Mouse (Mus musculus) B cell, adult 2 months (primary cell): Measurements from ENCODE around the gene Nr1d1.
A peak's percentile ranks its signal among the peaks of the same experiment; 100 is the strongest.

ENCODE experiments used
- DNase-seq, 2 experiments: peaks; one replicate each; pipeline ENCODE4 v3.0.0; 2022

Nr1d1 gene

GRCm38 (mm10) chr11:98769007-98769954, 5.9 kb downstream of the Nr1d1 start:
- no peak for DNase-seq

- no peak for DNase-seq
Measured at GRCm38 (mm10) chr11:98768127-98769006, 6.8 kb downstream of the Nr1d1 start.

- no peak for DNase-seq
Measured at GRCm38 (mm10) chr11:98767713-98768112, 7.4 kb downstream of the Nr1d1 start.

GRCm38 (mm10) chr11:98767276-98767675, 7.9 kb downstream of the Nr1d1 start:
- DNase-seq = peak in 1 of 2 experiments; percentile 42

- no peak for DNase-seq
Measured at GRCm38 (mm10) chr11:98766816-98767215, 8.3 kb downstream of the Nr1d1 start.

- DNase-seq = no peak
Measured at GRCm38 (mm10) chr11:98766346-98766745, 8.8 kb downstream of the Nr1d1 start.

- DNase-seq = no peak
Measured at GRCm38 (mm10) chr11:98765421-98766309, 9.5 kb downstream of the Nr1d1 start.

GRCm38 (mm10) chr11:98764746-98765145, 10.4 kb downstream of the Nr1d1 start:
- DNase-seq = no peak

- DNase-seq = no peak
Measured at GRCm38 (mm10) chr11:98764091-98764490, 11.0 kb downstream of the Nr1d1 start.

- no peak for DNase-seq
Measured at GRCm38 (mm10) chr11:98763502-98763861, 11.7 kb downstream of the Nr1d1 start.

- DNase-seq = no peak
Measured at GRCm38 (mm10) chr11:98762756-98763501, 12.2 kb downstream of the Nr1d1 start.

- DNase-seq = no peak
Measured at GRCm38 (mm10) chr11:98761939-98762338, 13.2 kb downstream of the Nr1d1 start.

- no peak for DNase-seq
Measured at GRCm38 (mm10) chr11:98756711-98757110, 18.4 kb downstream of the Nr1d1 start.

GRCm38 (mm10) chr11:98755726-98756380, 19.3 kb downstream of the Nr1d1 start:
- DNase-seq = no peak

- DNase-seq = peak; percentile 87
Measured at GRCm38 (mm10) chr11:98754621-98755181, 20.4 kb downstream of the Nr1d1 start.

GRCm38 (mm10) chr11:98754151-98754620, 20.9 kb downstream of the Nr1d1 start:
- no peak for DNase-seq

- no peak for DNase-seq
Measured at GRCm38 (mm10) chr11:98753264-98753663, 21.9 kb downstream of the Nr1d1 start.

- no peak for DNase-seq
Measured at GRCm38 (mm10) chr11:98752562-98753140, 22.5 kb downstream of the Nr1d1 start.

GRCm38 (mm10) chr11:98751221-98751782, 23.8 kb downstream of the Nr1d1 start:
- no peak for DNase-seq
